Mouse (Mus musculus) midbrain, postnatal 0 days (tissue): ENCODE data around the gene Fam53a. TPM values are rescaled to one million over a fixed set of nuclear protein-coding genes. Genes with fewer than 3 reads are reported as not detected.

Experiments
- ATAC-seq: fragments of 200-750 bp; cut with Nextera tagmentation; 2 replicates; pipeline ENCODE4 v1.8.0; 2017; ENCODE audit warnings: moderate number of reproducible peaks, mild to moderate bottlenecking, moderate TSS enrichment, moderate library complexity; ENCODE audit not compliant: low FRiP score
- DNase-seq: peaks from one replicate; pipeline ENCODE4 v3.0.0-alpha.2; 2015; ENCODE audit warnings: low spot score
- H3K27ac ChIP-seq: fragments of 300-500 bp; sonication (generic); 2 replicates; pipeline ENCODE4 v1.5.1; 2014; ENCODE audit warnings: low read depth, mild to moderate bottlenecking, low read length, mixed read lengths
- H3K27me3 ChIP-seq: fragments of 300-500 bp; sonication (generic); 2 replicates; pipeline ENCODE4 v1.6.1; 2014; ENCODE audit warnings: low read length, control low read depth, mixed read lengths; ENCODE audit not compliant: insufficient read depth
- H3K36me3 ChIP-seq: fragments of 300-500 bp; sonication (generic); 2 replicates; pipeline ENCODE4 v1.6.1; 2014; ENCODE audit warnings: low read length, control low read depth, mixed read lengths; ENCODE audit not compliant: insufficient read depth
- H3K4me1 ChIP-seq: fragments of 300-500 bp; sonication (generic); 2 replicates; pipeline ENCODE4 v1.6.1; 2014; ENCODE audit warnings: mild to moderate bottlenecking, control low read depth, antibody characterized with exemption, low read length, mixed read lengths; ENCODE audit not compliant: insufficient read depth
- H3K4me2 ChIP-seq: fragments of 300-500 bp; sonication (generic); 2 replicates; pipeline ENCODE4 v1.6.1; 2014; ENCODE audit warnings: low read depth, mild to moderate bottlenecking, low read length, mixed read lengths; ENCODE audit not compliant: poor library complexity, severe bottlenecking
- H3K4me3 ChIP-seq: fragments of 300-500 bp; sonication (generic); 2 replicates; pipeline ENCODE4 v1.5.1; 2014; ENCODE audit warnings: low read depth, mild to moderate bottlenecking, low read length, moderate library complexity
- H3K9ac ChIP-seq: fragments of 300-500 bp; sonication (generic); replicated peaks from 2 replicates; pipeline ENCODE4 v1.6.1; 2014; ENCODE audit warnings: mild to moderate bottlenecking, low read length, moderate library complexity, mixed read lengths; ENCODE audit not compliant: poor library complexity, severe bottlenecking
- H3K9me3 ChIP-seq: fragments of 300-500 bp; sonication (generic); 2 replicates; pipeline ENCODE4 v1.6.1; 2016; ENCODE audit warnings: low read length, control low read depth
- CTCF ChIP-seq: IDR thresholded peaks from 2 replicates; pipeline ENCODE4 v1.5.1; 2016; ENCODE audit warnings: antibody characterized with exemption, mild to moderate bottlenecking
- WGBS: fragments of 180-500 bp; shearing (Covaris S2); extraction: QIAGEN DNeasy Blood & Tissue Kit; methylation state at CpG from one replicate; pipeline ENCODE4 v1.1.7; 2014; 5-methylcytosine and 5-hydroxymethylcytosine counted together
- polyA plus RNA-seq: library from polyadenylated mRNA; unstranded; fragments of >200 nt; fragmentation: Nextera tagmentation; extraction: Ambion mirVana; gene quantifications from 2 replicates; pipeline ENCODE4 v1.2.1, GENCODE M21; 2015
- total RNA-seq: library from RNA; depleted of rRNA; stranded (reverse); fragments of >200 nt; gene quantifications from 2 replicates; pipeline ENCODE4 v1.2.3, GENCODE M21; 2014

The Fam53a gene
- total and polyA plus RNA-seq, 2 experiments from 2014 or later, result 28.0 to 29.1 TPM

DNA sequence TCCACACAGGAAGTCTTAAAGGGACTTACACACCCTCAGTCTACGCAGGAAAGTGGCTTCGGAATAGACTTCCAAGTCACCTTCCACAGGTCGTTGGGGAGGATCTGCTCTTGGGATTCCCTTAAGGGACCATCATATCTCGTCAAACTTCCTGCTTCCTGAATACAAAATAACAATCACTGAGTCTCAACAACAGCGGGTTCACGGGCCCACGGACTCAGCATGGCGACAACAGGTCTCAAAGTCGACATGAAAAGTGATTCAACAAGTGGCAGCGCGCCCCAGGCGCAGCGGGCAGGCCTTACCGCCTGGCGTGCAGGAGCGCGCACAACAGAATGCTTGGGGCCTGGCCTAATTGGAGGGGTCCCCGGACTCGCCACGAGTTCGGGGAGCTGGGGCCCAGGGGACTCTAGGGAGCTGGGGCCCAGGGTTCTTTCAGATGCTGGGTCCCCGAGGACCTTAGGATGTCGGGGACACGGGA, 575 bp downstream of the Fam53a start:
- Histone ChIP-seq H3K9me3 (no peaks in the 10 kb centered on the region), H3K9ac (peak overlapping the region; percentile 74), H3K27ac (peak overlapping the region; percentile 71), H3K36me3 (no peaks in the 10 kb centered on the region), H3K4me2 (peak overlapping the region; percentile 91), H3K4me3 (peak overlapping the region; percentile 81), H3K27me3 (no peaks in the 10 kb centered on the region), H3K4me1 (peaks cover 5% of the 10 kb centered on the region; the same call in 1 of the 2 replicates)
- TF ChIP-seq CTCF, result no peak
- ATAC-seq, result no peak
- no peak for DNase-seq
- under 1% methylated on average over 24 of the region's 24 CpGs for WGBS

DNA sequence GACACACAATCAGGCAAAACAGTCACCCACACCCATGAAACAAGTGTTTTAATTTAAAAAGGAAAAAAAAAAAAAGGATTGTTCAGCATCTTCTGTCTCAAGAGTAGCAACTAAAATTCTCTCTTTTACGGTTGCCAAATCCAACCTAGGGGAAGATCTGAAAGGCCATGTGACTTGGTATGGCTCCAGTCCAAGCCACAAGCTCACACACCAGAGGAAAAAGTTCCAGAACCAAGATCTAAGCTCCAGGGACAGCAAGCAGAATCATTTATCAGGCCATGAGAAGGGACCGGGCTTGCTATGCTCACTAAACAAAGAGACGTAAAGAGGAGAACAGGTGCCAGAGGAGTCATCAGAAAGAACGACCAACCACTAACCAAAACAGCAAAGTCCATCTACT, 1.5 kb downstream of the Fam53a start:
- Histone ChIP-seq H3K4me1 (peaks cover 5% of the 10 kb centered on the region; the same call in 1 of the 2 replicates), H3K36me3 (no peaks in the 10 kb centered on the region), H3K27ac (no peak overlapping the region), H3K27me3 (no peaks in the 10 kb centered on the region), H3K4me2 (peak overlapping the region; percentile 91; the same call in 1 of the 2 replicates), H3K9ac (no peak overlapping the region), H3K9me3 (no peaks in the 10 kb centered on the region), H3K4me3 (no peak overlapping the region)
- DNase-seq (no peak), ATAC-seq (no peak)
- TF ChIP-seq CTCF, result no peak
- WGBS, result 56% methylated on average over 4 of the region's 4 CpGs

GRCm38 (mm10) chr5:33623766-33624165, 5.7 kb downstream of the Fam53a start:
- Histone ChIP-seq H3K9me3 (no peaks in the 10 kb centered on the region), H3K27ac (no peak overlapping the region), H3K27me3 (no peaks in the 10 kb centered on the region), H3K4me2 (no peak overlapping the region), H3K4me1 (peaks cover 5% of the 10 kb centered on the region; the same call in 1 of the 2 replicates), H3K4me3 (no peak overlapping the region), H3K9ac (no peak overlapping the region), H3K36me3 (no peaks in the 10 kb centered on the region)
- no peak for ATAC-seq
- DNase-seq, result no peak
- TF ChIP-seq CTCF, result no peak
- WGBS, result 67% methylated on average over 3 of the region's 3 CpGs

DNA sequence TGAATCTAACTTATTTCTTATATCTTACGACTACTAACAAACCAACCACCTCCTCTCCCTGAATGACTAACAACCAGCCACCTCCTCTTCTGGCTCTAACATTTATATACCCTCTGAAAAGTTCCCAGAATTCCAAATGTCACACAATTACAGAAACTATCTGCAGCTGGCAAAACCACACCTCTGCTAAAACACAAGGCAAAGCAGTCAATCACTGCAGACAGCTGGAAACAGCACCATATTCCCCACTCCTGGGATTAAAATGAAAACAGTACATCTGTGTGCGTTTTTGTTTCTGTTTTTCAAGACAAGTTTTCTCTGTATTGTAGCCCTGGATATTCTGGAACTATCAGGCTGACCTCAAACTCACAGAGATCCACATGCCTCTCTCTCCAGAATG, 6.8 kb downstream of the Fam53a start:
- no peak for ATAC-seq
- H3K4me2 ChIP-seq, result no peak overlapping the region
- 85% methylated on average over 2 of the region's 2 CpGs for WGBS
- TF ChIP-seq CTCF, result no peak
- no peaks in the 10 kb centered on the region for H3K9me3 ChIP-seq
- H3K9ac ChIP-seq, result no peak overlapping the region
- no peaks in the 10 kb centered on the region for H3K36me3 ChIP-seq
- no peak overlapping the region for H3K4me3 ChIP-seq
- H3K27ac ChIP-seq, result no peak overlapping the region
- H3K27me3 ChIP-seq, result no peaks in the 10 kb centered on the region
- peaks cover under 1% of the 10 kb centered on the region; the same call in 1 of the 2 replicates for H3K4me1 ChIP-seq
- DNase-seq, result no peak

- DNase-seq (no peak), ATAC-seq (no peak)
- Histone ChIP-seq H3K36me3 (peaks cover 17% of the 10 kb centered on the region), H3K9ac (no peak overlapping the region), H3K4me1 (no peaks in the 10 kb centered on the region), H3K27me3 (no peaks in the 10 kb centered on the region), H3K4me3 (no peak overlapping the region), H3K9me3 (no peaks in the 10 kb centered on the region), H3K4me2 (no peak overlapping the region), H3K27ac (no peak overlapping the region)
- WGBS, result 94% methylated on average over 6 of the region's 6 CpGs
- no peak for TF ChIP-seq CTCF
Observed at GRCm38 (mm10) chr5:33614391-33614790, 15.0 kb downstream of the Fam53a start.

- Histone ChIP-seq H3K4me2 (no peak overlapping the region), H3K27ac (no peak overlapping the region), H3K4me1 (no peaks in the 10 kb centered on the region), H3K36me3 (peaks cover 29% of the 10 kb centered on the region), H3K9ac (no peak overlapping the region), H3K27me3 (no peaks in the 10 kb centered on the region), H3K9me3 (no peaks in the 10 kb centered on the region), H3K4me3 (no peak overlapping the region)
- DNase-seq (no peak), ATAC-seq (no peak)
- no peak for TF ChIP-seq CTCF
- WGBS, result 85% methylated on average over 1 of the region's 1 CpGs
Observed at GRCm38 (mm10) chr5:33611795-33612194, 17.6 kb downstream of the Fam53a start.
